Mouse (Mus musculus) CD4-positive, CD25-positive, alpha-beta regulatory T cell (primary cell): ENCODE data around the gene Dhx32. TPM values are rescaled to one million over a fixed set of nuclear protein-coding genes. Genes with fewer than 3 reads are reported as not detected.

Experiments
- polyA plus RNA-seq: library from polyadenylated mRNA; unstranded; fragments of 100-300 nt; shearing (Covaris generic); gene quantifications from one replicate; pipeline ENCODE4 v1.2.1, GENCODE M21; 2017

Dhx32 gene
- polyA plus RNA-seq: 26.1 TPM

DNA sequence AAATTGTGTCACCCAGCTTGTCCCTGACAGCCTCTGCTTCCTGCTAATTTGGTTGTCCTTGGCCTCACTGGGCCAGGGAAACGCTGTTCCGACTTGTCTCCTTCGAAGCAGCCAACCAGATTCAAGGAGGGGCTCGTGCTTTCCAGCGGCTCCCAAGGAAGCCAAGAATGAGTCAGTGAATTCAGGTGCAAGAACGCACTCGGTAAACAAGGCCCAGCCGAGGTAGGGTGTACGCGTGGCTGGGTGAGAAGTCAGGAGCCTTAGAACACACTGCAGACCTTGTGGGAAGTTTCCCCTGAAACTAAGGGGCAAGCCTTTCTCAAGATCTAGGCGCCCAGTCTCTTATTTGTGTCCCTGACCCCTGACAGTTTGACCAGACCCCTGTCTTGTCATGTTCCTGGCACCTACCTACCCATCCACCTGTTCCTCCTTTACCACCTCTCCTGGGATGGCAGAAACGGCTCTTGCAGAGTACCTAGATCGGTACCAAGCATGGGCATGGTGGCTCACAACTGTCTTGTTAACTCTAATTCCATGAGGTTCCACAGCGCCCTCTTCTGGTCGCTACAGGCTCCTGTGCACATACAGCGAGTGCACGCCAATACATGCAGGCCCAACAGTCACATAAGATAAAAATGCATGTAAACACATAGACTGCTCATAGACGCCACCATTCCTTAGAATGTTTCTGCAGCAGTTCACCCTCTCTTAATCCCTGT, at the start of gene Dhx32:
Gene Dhx32, minus strand, starts transcription at position 10 of the 719 bp plus-strand sequence.

DNA sequence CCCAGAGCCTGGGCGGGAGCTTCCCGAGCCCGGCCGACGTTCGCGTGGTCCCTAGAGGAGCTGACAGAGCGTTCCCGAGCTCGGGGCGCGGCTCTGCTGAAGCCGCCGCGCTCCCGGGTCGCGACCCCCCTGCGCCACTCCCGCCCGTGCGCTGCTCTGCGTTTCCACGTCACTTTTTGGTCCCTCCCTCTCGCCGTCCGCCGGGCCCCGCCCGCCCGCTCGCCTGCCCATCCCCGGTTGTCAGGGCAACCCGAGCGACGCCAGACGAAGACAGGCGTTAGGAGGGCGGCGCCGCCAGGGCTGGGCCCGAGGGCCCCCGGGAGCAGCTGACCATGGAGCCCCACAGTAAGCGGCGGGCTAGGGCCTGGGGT, 5.9 kb downstream of the Dhx32 start, which contains the start of gene Fank1:
Gene Fank1, plus strand, starts transcription at position 236 of the 371 bp plus-strand sequence.

DNA sequence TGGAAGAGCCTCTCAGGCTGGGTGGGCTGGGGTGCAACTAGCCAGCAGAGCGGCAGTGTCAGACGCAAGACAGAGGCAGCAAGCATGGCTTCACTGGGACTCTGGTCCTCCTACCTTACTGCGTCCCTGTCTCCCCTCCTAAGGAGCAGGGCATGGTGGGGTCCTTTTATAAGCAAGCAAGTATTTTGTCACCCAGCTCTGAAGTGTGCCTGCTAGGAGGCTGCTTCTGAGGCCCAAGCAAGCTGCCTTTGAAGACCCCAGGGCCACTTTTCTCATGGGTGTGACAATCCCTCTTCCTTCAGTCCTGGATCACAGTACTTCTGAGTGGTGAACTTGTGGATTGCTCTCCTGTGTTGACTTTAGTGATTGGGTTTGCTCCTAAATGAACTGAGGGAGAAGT, 102.6 kb downstream of the Dhx32 start, which contains the start of gene Mmp21:
Gene Mmp21, minus strand, starts transcription at position 101 of the 400 bp plus-strand sequence.

Other genes with a start within 250 kb of the Dhx32 start
- gene Tex36, start 180.6 kb downstream of the Dhx32 start, polyA plus RNA-seq: not detected
- gene Edrf1, start 145.2 kb downstream of the Dhx32 start, polyA plus RNA-seq: 30.7 TPM
- gene Mmp21, start 102.7 kb downstream of the Dhx32 start, polyA plus RNA-seq: 0.25 TPM
- 171 TPM for gene Bccip, start 73.4 kb downstream of the Dhx32 start, polyA plus RNA-seq
- gene Uros, start 72.7 kb downstream of the Dhx32 start, polyA plus RNA-seq: 41.1 TPM
- gene Fank1, start 5.9 kb downstream of the Dhx32 start, polyA plus RNA-seq: not detected